Mouse (Mus musculus) G1E (cell line): ENCODE measurements around the gene Fam19a3.

Experiments used
- CTCF ChIP-seq: IDR thresholded peaks from 2 replicates; pipeline ENCODE4 v1.5.1; 2012; ENCODE audit warnings: low read depth, low read length, inconsistent platforms, mixed read lengths
- TAL1 ChIP-seq: conservative IDR thresholded peaks from 2 replicates; pipeline ENCODE4 v1.6.1; 2012; ENCODE audit warnings: low read depth, low read length, inconsistent platforms, mixed read lengths

GRCm38 (mm10) chr3:104783971-104784500, 2.4 kb upstream of the Fam19a3 start:
- TF ChIP-seq CTCF: no peak
- TF ChIP-seq TAL1: no peak
